Mouse (Mus musculus) R1 (cell line): Measurements from ENCODE around the gene Nog.

ENCODE experiments used
- DNase-seq: peaks from one replicate; pipeline ENCODE4 v3.0.0-alpha.2; 2018; ENCODE audit warnings: low read depth, low spot score

Gene Nog

GRCm38 (mm10) chr11:89267520-89267919 is 34.6 kb downstream of the Nog start:
- no peak for DNase-seq

- DNase-seq: no peak
Observed at GRCm38 (mm10) chr11:89265080-89265479, 37.1 kb downstream of the Nog start.

GRCm38 (mm10) chr11:89259338-89259915 is 42.7 kb downstream of the Nog start:
- no peak for DNase-seq

DNA sequence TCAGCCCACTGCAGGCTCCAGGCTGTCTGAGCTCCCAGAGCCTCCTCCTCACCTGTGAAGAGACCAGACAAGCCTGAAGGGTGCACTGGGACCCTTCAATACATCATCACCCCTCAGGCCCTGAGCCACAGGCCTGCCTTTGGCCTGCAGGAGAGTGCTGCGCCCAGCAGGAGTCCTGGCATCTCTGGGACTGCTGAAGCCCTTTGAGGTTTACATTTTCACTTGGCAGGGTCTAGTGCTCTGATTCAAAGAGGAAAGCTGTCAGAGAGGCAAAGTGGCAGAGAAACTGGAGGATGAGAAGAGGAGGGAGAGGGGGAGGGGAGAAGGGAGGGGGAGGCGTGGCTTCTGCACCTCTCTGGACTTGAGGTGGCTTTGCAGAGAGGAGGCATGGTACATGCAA is 44.2 kb downstream of the Nog start:
- DNase-seq: no peak

DNA sequence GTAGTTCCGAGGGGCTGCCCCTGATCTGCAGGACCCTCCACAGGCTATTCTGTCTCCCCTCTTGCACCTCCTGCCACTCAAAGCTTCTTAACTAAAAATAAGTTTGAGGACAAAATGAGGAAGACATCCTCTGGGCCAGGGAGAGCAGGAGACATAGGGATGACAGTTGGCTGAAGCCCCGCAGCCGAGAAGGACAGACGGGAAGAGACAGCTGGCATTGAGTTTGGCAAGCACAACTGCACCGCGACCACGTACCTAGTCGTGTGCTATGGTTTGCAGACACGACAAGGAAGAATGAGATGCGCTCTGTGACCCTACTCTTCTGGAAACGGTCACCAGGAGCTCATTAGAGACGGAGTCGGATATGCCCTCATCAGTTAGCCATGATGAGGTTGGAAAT is 48.2 kb downstream of the Nog start:
- no peak for DNase-seq
